Mouse (Mus musculus) liver, adult 2 months (tissue): ENCODE results near the gene Ric1. TPM values are rescaled to one million over a fixed set of nuclear protein-coding genes. Genes with fewer than 3 reads are reported as not detected.

ENCODE experiments used
- DNase-seq: peaks from one replicate; pipeline ENCODE4 v3.0.0-alpha.2; 2011; ENCODE audit warnings: low read depth, low spot score; ENCODE audit errors: extremely low read depth
- H3K27ac ChIP-seq: fragments of 200-500 bp; replicated peaks from 2 replicates; pipeline ENCODE4 v1.5.1; 2012; ENCODE audit warnings: low read depth, mild to moderate bottlenecking, control low read depth, inconsistent platforms, low read length; ENCODE audit not compliant: insufficient read depth
- H3K27me3 ChIP-seq: fragments of 200-500 bp; 2 replicates; pipeline ENCODE4 v1.6.1; 2012; ENCODE audit warnings: mild to moderate bottlenecking, moderate library complexity, low read length, inconsistent platforms; ENCODE audit not compliant: control insufficient read depth, insufficient read depth
- H3K36me3 ChIP-seq: fragments of 200-500 bp; 2 replicates; pipeline ENCODE4 v1.6.1; 2012; ENCODE audit warnings: low read length, inconsistent platforms; ENCODE audit not compliant: control insufficient read depth, insufficient read depth
- H3K4me1 ChIP-seq: fragments of 200-500 bp; 2 replicates; pipeline ENCODE4 v1.6.1; 2011; ENCODE audit warnings: low read length; ENCODE audit not compliant: control insufficient read depth, insufficient read depth
- H3K4me3 ChIP-seq: fragments of 200-500 bp; 2 replicates; pipeline ENCODE4 v1.5.1; 2011; ENCODE audit warnings: low read depth, mild to moderate bottlenecking, control low read depth, low read length, moderate library complexity; ENCODE audit not compliant: insufficient read depth
- H3K79me2 ChIP-seq: fragments of 200-500 bp; 2 replicates; pipeline ENCODE4 v1.6.1; 2012; ENCODE audit warnings: inconsistent platforms, mild to moderate bottlenecking, low read length, moderate library complexity; ENCODE audit not compliant: control insufficient read depth, insufficient read depth
- H3K9ac ChIP-seq: fragments of 200-500 bp; 2 replicates; pipeline ENCODE4 v1.6.1; 2012; ENCODE audit warnings: low read depth, mild to moderate bottlenecking, control low read depth, inconsistent platforms, low read length
- CTCF ChIP-seq: fragments of 200-500 bp; IDR thresholded peaks from 2 replicates; pipeline ENCODE4 v1.5.1; 2011; ENCODE audit warnings: low read depth, low read length, control low read depth
- POLR2A ChIP-seq: fragments of 200-500 bp; IDR thresholded peaks from 2 replicates; pipeline ENCODE4 v1.6.1; 2011; ENCODE audit warnings: low read length, control low read depth; ENCODE audit not compliant: insufficient read depth; ENCODE audit errors: extremely low read depth
- WGBS: fragments of 180-500 bp; shearing (Covaris S2); methylation state at CpG from one replicate; pipeline ENCODE4 v1.1.7; 2018; 5-methylcytosine and 5-hydroxymethylcytosine counted together
- polyA plus RNA-seq: library from polyadenylated mRNA; depleted of rRNA; stranded (reverse); fragments of >200 nt; gene quantifications from 2 replicates; pipeline ENCODE4 v1.2.3, GENCODE M21; 2012
- total RNA-seq: library from RNA; depleted of rRNA; stranded (reverse); fragments of >200 nt; gene quantifications from 2 replicates; pipeline ENCODE4 v1.2.3, GENCODE M21; 2014

Gene Ric1
- total and polyA plus RNA-seq, 2 experiments, result 5.4 to 39.3 TPM

DNA sequence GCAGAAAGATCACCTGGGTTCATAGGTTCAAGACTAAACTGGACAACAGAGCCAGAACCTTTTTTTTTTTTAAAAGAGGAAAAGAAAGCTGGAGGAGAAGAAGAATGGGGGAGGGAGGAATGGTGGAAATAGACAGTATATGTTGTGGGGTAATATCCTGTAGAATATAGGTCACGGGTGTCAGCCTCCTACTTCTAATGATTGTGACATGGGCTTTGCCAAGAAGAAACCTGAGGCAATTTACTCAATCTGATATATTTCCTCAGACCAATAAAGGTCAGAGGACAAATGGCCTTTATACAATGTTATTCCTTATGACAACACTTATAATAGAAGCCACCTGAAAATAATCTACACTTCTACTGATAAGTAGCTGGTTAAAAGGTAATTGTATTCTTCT lies 21.7 kb upstream of the Ric1 start:
- no peaks in the 10 kb centered on the region for H3K27me3 ChIP-seq
- no peak overlapping the region for H3K27ac ChIP-seq

DNA sequence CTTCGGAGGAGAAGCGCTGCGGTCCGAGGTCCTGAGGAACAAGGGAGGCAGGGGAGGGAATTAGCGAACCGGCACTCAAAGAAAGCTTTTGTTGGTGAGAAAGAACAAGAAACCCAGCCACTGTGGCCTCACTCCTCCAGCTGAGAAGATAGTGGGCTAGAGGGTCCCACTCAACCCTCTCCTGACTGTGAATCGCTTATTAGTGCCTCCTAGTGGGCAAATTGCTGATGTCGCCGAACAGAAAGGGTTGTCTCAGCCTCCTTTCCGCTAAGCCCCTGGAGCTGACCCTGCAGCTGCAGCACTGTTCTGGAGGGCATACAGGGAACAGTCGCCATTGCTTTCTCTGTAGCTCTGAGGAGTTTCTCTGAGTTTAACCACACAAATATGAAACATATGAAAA lies 21.0 kb upstream of the Ric1 start:
- Histone ChIP-seq H3K36me3 (no peaks in the 10 kb centered on the region), H3K4me1 (peaks cover 20% of the 10 kb centered on the region), H3K79me2 (no peaks in the 10 kb centered on the region), H3K4me3 (no peak overlapping the region; the same call in 1 of the 2 replicates), H3K27ac (no peak overlapping the region; the same call in 1 of the 2 replicates), H3K27me3 (no peaks in the 10 kb centered on the region), H3K9ac (peak overlapping the region; percentile 31)
- 53% methylated on average over 11 of the region's 11 CpGs for WGBS
- TF ChIP-seq CTCF (peak; percentile 70), POLR2A (no peak)
- no peak for DNase-seq

More for the DNA sequence above, 21.7 kb upstream of the Ric1 start:
- DNase-seq, result no peak
- H3K79me2 ChIP-seq, result no peaks in the 10 kb centered on the region
- peaks cover 23% of the 10 kb centered on the region for H3K4me1 ChIP-seq
- TF ChIP-seq POLR2A, result no peak
- no peak for TF ChIP-seq CTCF
- no peak overlapping the region for H3K9ac ChIP-seq
- no peak overlapping the region for H3K4me3 ChIP-seq
- 58% methylated on average over 1 of the region's 1 CpGs for WGBS
- H3K36me3 ChIP-seq, result no peaks in the 10 kb centered on the region

GRCm38 (mm10) chr19:29501507-29501906 lies 20.6 kb upstream of the Ric1 start:
- Histone ChIP-seq H3K79me2 (no peaks in the 10 kb centered on the region), H3K27me3 (no peaks in the 10 kb centered on the region), H3K4me1 (peaks cover 19% of the 10 kb centered on the region), H3K27ac (no peak overlapping the region), H3K4me3 (no peak overlapping the region), H3K36me3 (no peaks in the 10 kb centered on the region), H3K9ac (no peak overlapping the region; the same call in 1 of the 2 replicates)
- DNase-seq, result peak; percentile 74
- TF ChIP-seq POLR2A (no peak), CTCF (peak; percentile 99)
- WGBS, result 5% methylated on average over 6 of the region's 6 CpGs

GRCm38 (mm10) chr19:29504131-29504530 lies 18.0 kb upstream of the Ric1 start:
- TF ChIP-seq POLR2A (no peak), CTCF (no peak)
- Histone ChIP-seq H3K79me2 (no peaks in the 10 kb centered on the region), H3K27me3 (no peaks in the 10 kb centered on the region), H3K27ac (no peak overlapping the region), H3K36me3 (no peaks in the 10 kb centered on the region), H3K4me1 (peaks cover 5% of the 10 kb centered on the region; the same call in 1 of the 2 replicates), H3K4me3 (no peak overlapping the region), H3K9ac (no peak overlapping the region)
- DNase-seq, result no peak
- 91% methylated on average over 2 of the region's 2 CpGs for WGBS

- WGBS, result 79% methylated on average over 7 of the region's 7 CpGs
- Histone ChIP-seq H3K4me3 (no peak overlapping the region), H3K4me1 (no peaks in the 10 kb centered on the region), H3K9ac (no peak overlapping the region), H3K36me3 (no peaks in the 10 kb centered on the region), H3K79me2 (no peaks in the 10 kb centered on the region), H3K27me3 (no peaks in the 10 kb centered on the region), H3K27ac (no peak overlapping the region)
- TF ChIP-seq CTCF (no peak), POLR2A (no peak)
- no peak for DNase-seq
Measured at GRCm38 (mm10) chr19:29505617-29506016, 16.5 kb upstream of the Ric1 start.

DNA sequence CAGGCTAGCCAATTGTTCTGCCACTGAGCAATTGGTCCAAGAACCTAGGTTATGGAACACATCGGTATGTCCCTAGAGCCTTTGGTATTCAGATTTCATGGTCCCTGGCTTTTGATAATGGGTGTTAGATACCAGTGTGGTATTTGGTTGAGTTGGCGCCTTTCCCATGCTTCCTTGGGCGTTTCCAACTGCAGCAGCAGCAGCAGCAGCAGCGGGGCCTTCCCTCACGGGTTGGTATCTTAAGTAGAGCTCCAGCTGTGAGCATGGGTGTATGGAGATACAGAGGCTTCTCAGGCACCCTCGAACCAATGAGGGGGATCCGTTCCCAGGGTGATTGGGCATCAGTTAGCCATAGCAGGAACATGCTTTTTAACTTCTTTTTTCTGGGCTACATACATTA lies 13.9 kb upstream of the Ric1 start:
- Histone ChIP-seq H3K4me1 (peaks cover 3% of the 10 kb centered on the region; the same call in 1 of the 2 replicates), H3K79me2 (no peaks in the 10 kb centered on the region), H3K27me3 (no peaks in the 10 kb centered on the region), H3K9ac (no peak overlapping the region), H3K36me3 (no peaks in the 10 kb centered on the region), H3K4me3 (no peak overlapping the region), H3K27ac (no peak overlapping the region)
- DNase-seq, result no peak
- TF ChIP-seq POLR2A (no peak), CTCF (no peak)
- WGBS, result 75% methylated on average over 7 of the region's 7 CpGs
